Mouse (Mus musculus): ENCODE data around the gene Mta1.

DNA sequence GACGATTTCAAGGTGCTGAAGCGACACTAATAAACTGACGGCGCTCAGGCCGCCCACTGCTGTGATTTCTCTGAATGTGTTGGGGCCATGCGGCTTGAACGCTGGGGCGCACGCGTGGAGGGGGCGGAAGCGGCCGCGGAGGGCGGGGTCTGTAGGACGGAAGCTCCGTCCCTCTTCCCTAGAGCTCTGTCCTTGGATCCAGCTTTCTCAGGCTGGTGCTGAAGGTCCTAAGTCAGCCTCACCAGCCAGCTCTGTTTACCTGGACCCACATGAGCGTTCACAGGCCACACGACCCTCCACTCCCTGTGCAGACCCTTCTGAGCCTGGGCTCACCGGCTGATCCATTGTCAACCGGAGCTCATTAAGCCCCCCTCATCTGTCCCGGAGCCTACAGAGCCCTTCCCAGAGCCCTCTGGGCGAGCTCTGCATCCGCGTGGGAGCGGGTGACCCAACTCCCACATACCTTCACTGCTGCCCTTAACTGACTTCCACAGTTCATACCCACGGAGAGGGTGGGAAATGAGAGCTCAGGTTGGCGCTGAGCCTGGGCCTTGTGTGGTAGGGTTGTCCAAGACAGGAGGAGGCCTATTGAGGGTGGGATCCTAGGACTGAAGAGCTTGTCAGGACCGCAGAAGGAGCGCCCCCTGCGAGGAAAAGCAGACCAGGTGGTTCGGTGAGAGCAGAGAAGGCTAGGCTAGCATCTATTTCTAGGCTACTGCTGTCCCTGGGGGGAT is 23.6 kb upstream of the Mta1 start, which contains the start of gene Tex22:
- no peak for TF ChIP-seq CTCF (IDR thresholded peaks at IDR 0.05; ENCODE audit: low read depth, low read length)
- TF ChIP-seq POLR2A (IDR thresholded peaks at IDR 0.05; ENCODE audit: borderline replicate concordance, low read depth, low read length): no peak

Measured in bone marrow macrophage, adult 2 months (primary cell).